Mouse (Mus musculus): Measurements from ENCODE around the gene Mthfsd.

DNA sequence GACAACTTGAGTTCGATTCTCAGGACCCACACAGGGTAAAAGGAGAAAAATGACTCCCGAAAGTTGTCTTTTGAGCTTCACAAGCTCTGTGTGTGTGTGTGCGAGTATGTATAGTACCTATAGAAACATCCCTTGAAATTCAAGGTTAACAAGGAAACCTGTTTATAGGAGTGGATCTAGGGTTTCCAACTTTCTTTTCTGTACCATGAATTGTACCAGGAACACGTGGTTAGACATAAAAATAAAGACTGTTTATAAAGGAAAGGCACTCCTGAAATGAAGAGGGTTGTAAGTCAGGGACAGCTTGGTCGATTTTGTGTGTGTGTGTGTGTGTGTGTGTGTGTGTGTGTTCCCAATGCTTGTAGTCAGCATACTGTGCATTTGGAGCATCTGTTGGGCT is 465 bp upstream of the Mthfsd start:
- no peak for TF ChIP-seq MEF2A (IDR thresholded peaks at IDR 0.05; ENCODE audit: borderline replicate concordance, low read depth, low read length)
- TF ChIP-seq USF1 (IDR thresholded peaks at IDR 0.05; ENCODE audit: low read depth, low read length) = no peak
- TF ChIP-seq CTCF (conservative IDR thresholded peaks at IDR 0.05 in 1 of 2, IDR thresholded peaks at IDR 0.05 in 1 of 2; ENCODE audit: low read depth in 2 of 2, low read length in 2 of 2) = no peak
- TF ChIP-seq POLR2A (IDR thresholded peaks at IDR 0.05; ENCODE audit: low read depth, low read length) = no peak
- TF ChIP-seq ELF1 (IDR thresholded peaks at IDR 0.05; ENCODE audit: low read depth, low read length) = no peak
- no peak for TF ChIP-seq EP300 (IDR thresholded peaks at IDR 0.05; ENCODE audit: low read length)
- TF ChIP-seq MAZ (IDR thresholded peaks at IDR 0.05; ENCODE audit: low read depth, low read length) = no peak
